Mouse (Mus musculus) megakaryocyte, embryonic 14.5 days (primary cell): ENCODE data around the gene Chmp5.

Experiments used
- FLI1 ChIP-seq: IDR thresholded peaks from 2 replicates; pipeline ENCODE4 v1.6.1; 2012; ENCODE audit warnings: low read length, inconsistent platforms, mixed read lengths
- GATA1 ChIP-seq: IDR thresholded peaks from 3 replicates; pipeline ENCODE4 v1.6.1; 2012; ENCODE audit warnings: mixed read lengths, low read length, inconsistent platforms, borderline replicate concordance

DNA sequence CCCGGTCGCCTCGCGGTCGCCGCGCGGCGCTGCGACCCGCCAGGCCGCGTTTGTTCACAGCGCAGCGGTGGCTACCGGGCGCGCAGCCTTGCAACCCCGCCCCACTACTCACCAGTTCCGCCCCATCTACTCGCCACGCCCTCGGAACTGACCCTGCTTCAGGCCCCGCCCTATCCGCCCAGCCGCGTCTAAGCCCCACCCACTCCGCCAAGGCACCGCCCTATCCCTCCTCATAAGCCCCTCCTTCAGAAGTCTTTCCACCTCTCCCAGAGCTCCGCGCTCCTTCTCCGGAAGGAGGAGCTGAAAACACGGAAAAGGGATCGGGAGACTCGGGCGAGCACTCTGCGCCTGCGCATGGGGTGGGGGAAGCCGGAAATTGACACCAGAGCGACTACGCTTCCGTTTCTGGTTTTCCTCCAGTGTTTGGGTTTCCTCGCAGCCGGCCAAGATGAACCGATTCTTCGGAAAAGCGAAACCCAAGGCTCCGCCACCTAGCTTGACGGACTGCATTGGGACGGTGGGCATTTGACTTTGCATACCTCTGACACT, at the start of gene Chmp5, which contains the start of gene Bag1:
- TF ChIP-seq GATA1 (no peak), FLI1 (peak; percentile 89)
